Mouse (Mus musculus) MEL (cell line): ENCODE measurements around the gene Sox15. TPM values are rescaled to one million over a fixed set of nuclear protein-coding genes. Genes with fewer than 3 reads are reported as not detected.

ENCODE experiments used
- DNase-seq: peaks from one replicate; pipeline ENCODE4 v3.0.0; 2011; ENCODE audit warnings: low read depth, low spot score
- H3K27ac ChIP-seq: 2 replicates; pipeline ENCODE4 v1.5.1; 2012; ENCODE audit warnings: low read depth, mild to moderate bottlenecking, control low read depth, low read length, moderate library complexity; ENCODE audit not compliant: control insufficient read depth
- H3K27me3 ChIP-seq, 2 experiments: fragments of 150-350 bp in 1 of 2; sonication (generic) in 1 of 2; 2 replicates each; pipeline ENCODE4 v1.6.1; 2012; ENCODE audit warnings: low read length in 2 of 2, mild to moderate bottlenecking in 2 of 2, improper control_type of control experiment in 1 of 2, moderate library complexity in 1 of 2; ENCODE audit not compliant: insufficient read depth in 2 of 2, control insufficient read depth in 1 of 2
- H3K36me3 ChIP-seq, 2 experiments: 2 replicates each; pipeline ENCODE4 v1.6.1; 2012 to 2014; ENCODE audit warnings: low read length in 2 of 2, improper control_type of control experiment in 1 of 2, inconsistent platforms in 1 of 2, mild to moderate bottlenecking in 1 of 2; ENCODE audit not compliant: insufficient read depth in 2 of 2, control insufficient read depth in 1 of 2
- H3K4me1 ChIP-seq, 2 experiments: fragments of 150-350 bp in 1 of 2; sonication (generic) in 1 of 2; 2 replicates each; pipeline ENCODE4 v1.6.1; 2012; ENCODE audit warnings: low read length in 2 of 2, improper control_type of control experiment in 1 of 2, mild to moderate bottlenecking in 1 of 2; ENCODE audit not compliant: insufficient read depth in 2 of 2, control insufficient read depth in 1 of 2
- H3K4me3 ChIP-seq, 2 experiments: fragments of 150-350 bp in 1 of 2; sonication (generic) in 1 of 2; 2 replicates each; pipeline ENCODE4 v1.5.1; 2012; ENCODE audit warnings: low read depth in 2 of 2, low read length in 2 of 2, mild to moderate bottlenecking in 2 of 2, moderate library complexity in 2 of 2, control low read depth in 1 of 2, improper control_type of control experiment in 1 of 2; ENCODE audit not compliant: control insufficient read depth in 1 of 2, insufficient read depth in 1 of 2
- H3K79me2 ChIP-seq: 2 replicates; pipeline ENCODE4 v1.6.1; 2012; ENCODE audit warnings: mild to moderate bottlenecking, low read length, moderate library complexity; ENCODE audit not compliant: control insufficient read depth, poor library complexity, insufficient read depth
- H3K9ac ChIP-seq: 2 replicates; pipeline ENCODE4 v1.6.1; 2012; ENCODE audit warnings: low read depth, mild to moderate bottlenecking, control low read depth, low read length, moderate library complexity; ENCODE audit not compliant: control insufficient read depth, poor library complexity, severe bottlenecking
- H3K9me3 ChIP-seq: fragments of 150-350 bp; sonication (generic); replicated peaks from 2 replicates; pipeline ENCODE4 v1.6.1; 2012; ENCODE audit warnings: mild to moderate bottlenecking, low read length, improper control_type of control experiment, moderate library complexity; ENCODE audit not compliant: insufficient read depth
- BHLHE40 ChIP-seq: IDR thresholded peaks from 2 replicates; pipeline ENCODE4 v1.6.1; 2012; ENCODE audit warnings: low read depth, mild to moderate bottlenecking, inconsistent platforms, low read length, improper control_type of control experiment, borderline replicate concordance
- CHD1 ChIP-seq: IDR thresholded peaks from 2 replicates; pipeline ENCODE4 v1.6.1; 2012; ENCODE audit warnings: low read depth, mild to moderate bottlenecking, inconsistent platforms, low read length, improper control_type of control experiment
- CTCF ChIP-seq, 3 experiments: IDR thresholded peaks in 2 of 3; conservative IDR thresholded peaks in 1 of 3; 2 replicates each; pipeline ENCODE4 v1.5.1; 2011 to 2012; ENCODE audit warnings: low read length in 3 of 3, low read depth in 2 of 3, mild to moderate bottlenecking in 2 of 3, improper control_type of control experiment in 1 of 3, inconsistent platforms in 1 of 3, mixed read lengths in 1 of 3, moderate library complexity in 1 of 3; ENCODE audit not compliant: control insufficient read depth in 1 of 3, insufficient read depth in 1 of 3, poor library complexity in 1 of 3, severe bottlenecking in 1 of 3
- E2F4 ChIP-seq: IDR thresholded peaks from 2 replicates; pipeline ENCODE4 v1.6.1; 2011; ENCODE audit warnings: low read depth, low read length, improper control_type of control experiment, borderline replicate concordance
- ELF1 ChIP-seq: IDR thresholded peaks from 2 replicates; pipeline ENCODE4 v1.6.1; 2014; ENCODE audit warnings: low read depth, mild to moderate bottlenecking, inconsistent platforms, low read length, improper control_type of control experiment, moderate library complexity
- ETS1 ChIP-seq: IDR thresholded peaks from 2 replicates; pipeline ENCODE4 v1.6.1; 2012; ENCODE audit warnings: low read depth, mild to moderate bottlenecking, inconsistent platforms, low read length, improper control_type of control experiment, moderate library complexity
- GABPA ChIP-seq: IDR thresholded peaks from 2 replicates; pipeline ENCODE4 v1.6.1; 2012; ENCODE audit warnings: low read depth, mild to moderate bottlenecking, inconsistent platforms, low read length, improper control_type of control experiment, moderate library complexity
- GATA1 ChIP-seq: IDR thresholded peaks from 2 replicates; pipeline ENCODE4 v1.6.1; 2011; ENCODE audit warnings: low read depth, low read length, improper control_type of control experiment
- HCFC1 ChIP-seq: IDR thresholded peaks from 2 replicates; pipeline ENCODE4 v1.6.1; 2012; ENCODE audit warnings: low read depth, mild to moderate bottlenecking, inconsistent platforms, low read length, improper control_type of control experiment, moderate library complexity
- JUND ChIP-seq: IDR thresholded peaks from 2 replicates; pipeline ENCODE4 v1.6.1; 2011; ENCODE audit warnings: low read depth, mild to moderate bottlenecking, improper control_type of control experiment, low read length
- KAT2A ChIP-seq: conservative IDR thresholded peaks from 2 replicates; pipeline ENCODE4 v1.6.1; 2012; ENCODE audit warnings: low read depth, low read length, improper control_type of control experiment, inconsistent platforms
- MAX ChIP-seq: IDR thresholded peaks from 2 replicates; pipeline ENCODE4 v1.6.1; 2011; ENCODE audit warnings: low read length, improper control_type of control experiment
- MAZ ChIP-seq: IDR thresholded peaks from 2 replicates; pipeline ENCODE4 v1.6.1; 2012; ENCODE audit warnings: low read depth, mild to moderate bottlenecking, inconsistent platforms, low read length, improper control_type of control experiment
- MEF2A ChIP-seq: IDR thresholded peaks from 2 replicates; pipeline ENCODE4 v1.6.1; 2014; ENCODE audit warnings: low read depth, mild to moderate bottlenecking, inconsistent platforms, low read length, improper control_type of control experiment; ENCODE audit not compliant: poor library complexity, insufficient replicate concordance, severe bottlenecking; ENCODE audit errors: extremely low read depth
- MXI1 ChIP-seq: IDR thresholded peaks from 2 replicates; pipeline ENCODE4 v1.6.1; 2011; ENCODE audit warnings: mild to moderate bottlenecking, low read depth, low read length, improper control_type of control experiment
- MYB ChIP-seq: IDR thresholded peaks from 2 replicates; pipeline ENCODE4 v1.6.1; 2011; ENCODE audit warnings: mild to moderate bottlenecking, low read depth, low read length, improper control_type of control experiment
- MYC ChIP-seq: IDR thresholded peaks from 2 replicates; pipeline ENCODE4 v1.6.1; 2011; ENCODE audit warnings: low read depth, mild to moderate bottlenecking, low read length, improper control_type of control experiment, moderate library complexity
- NELFE ChIP-seq: IDR thresholded peaks from 2 replicates; pipeline ENCODE4 v1.6.1; 2011; ENCODE audit warnings: low read depth, low read length, improper control_type of control experiment
- POLR2A ChIP-seq, 2 experiments: IDR thresholded peaks; 2 replicates each; pipeline ENCODE4 v1.6.1; 2011 to 2012; ENCODE audit warnings: low read length in 2 of 2, mild to moderate bottlenecking in 2 of 2, control low read depth in 1 of 2, improper control_type of control experiment in 1 of 2, low read depth in 1 of 2, moderate library complexity in 1 of 2; ENCODE audit not compliant: control insufficient read depth in 1 of 2, insufficient read depth in 1 of 2, poor library complexity in 1 of 2
- POLR2AphosphoS2 ChIP-seq: IDR thresholded peaks from 2 replicates; pipeline ENCODE4 v1.6.1; 2011; ENCODE audit warnings: low read length, improper control_type of control experiment
- POLR2AphosphoS5 ChIP-seq: IDR thresholded peaks from 2 replicates; pipeline ENCODE4 v1.6.1; 2012; ENCODE audit warnings: low read depth, borderline replicate concordance, mild to moderate bottlenecking, inconsistent platforms, low read length, moderate library complexity, mixed read lengths
- RAD21 ChIP-seq: IDR thresholded peaks from 2 replicates; pipeline ENCODE4 v1.6.1; 2011; ENCODE audit warnings: mild to moderate bottlenecking, low read depth, low read length, improper control_type of control experiment
- RCOR1 ChIP-seq: IDR thresholded peaks from 2 replicates; pipeline ENCODE4 v1.6.1; 2012; ENCODE audit warnings: low read depth, mild to moderate bottlenecking, inconsistent platforms, low read length, improper control_type of control experiment
- SIN3A ChIP-seq: IDR thresholded peaks from 2 replicates; pipeline ENCODE4 v1.6.1; 2012; ENCODE audit warnings: low read length, improper control_type of control experiment, inconsistent platforms
- SMC3 ChIP-seq: IDR thresholded peaks from 2 replicates; pipeline ENCODE4 v1.6.1; 2011; ENCODE audit warnings: low read depth, low read length, improper control_type of control experiment
- TAL1 ChIP-seq: IDR thresholded peaks from 2 replicates; pipeline ENCODE4 v1.6.1; 2012; ENCODE audit warnings: mild to moderate bottlenecking, inconsistent platforms, low read length, moderate library complexity, mixed read lengths
- TBP ChIP-seq: IDR thresholded peaks from 2 replicates; pipeline ENCODE4 v1.8.0; 2011; ENCODE audit warnings: low read depth, low read length, improper control_type of control experiment
- TCF12 ChIP-seq: IDR thresholded peaks from 2 replicates; pipeline ENCODE4 v1.6.1; 2014; ENCODE audit warnings: low read depth, mild to moderate bottlenecking, inconsistent platforms, low read length, improper control_type of control experiment, moderate library complexity
- UBTF ChIP-seq: IDR thresholded peaks from 2 replicates; pipeline ENCODE4 v1.6.1; 2012; ENCODE audit warnings: low read depth, mild to moderate bottlenecking, inconsistent platforms, low read length, improper control_type of control experiment, moderate library complexity, borderline replicate concordance; ENCODE audit not compliant: insufficient read depth
- USF1 ChIP-seq: IDR thresholded peaks from 2 replicates; pipeline ENCODE4 v1.6.1; 2014; ENCODE audit warnings: low read depth, mild to moderate bottlenecking, inconsistent platforms, low read length, improper control_type of control experiment, moderate library complexity
- USF2 ChIP-seq, 2 experiments: IDR thresholded peaks; 2 replicates each; pipeline ENCODE4 v1.6.1; 2011 to 2012; ENCODE audit warnings: improper control_type of control experiment in 2 of 2, low read length in 2 of 2, borderline replicate concordance in 1 of 2, inconsistent platforms in 1 of 2, low read depth in 1 of 2, mild to moderate bottlenecking in 1 of 2; ENCODE audit not compliant: insufficient read depth in 1 of 2
- ZC3H11A ChIP-seq: IDR thresholded peaks from 2 replicates; pipeline ENCODE4 v1.6.1; 2012; ENCODE audit warnings: low read depth, mild to moderate bottlenecking, inconsistent platforms, low read length, improper control_type of control experiment
- ZKSCAN1 ChIP-seq: IDR thresholded peaks from 2 replicates; pipeline ENCODE4 v1.6.1; 2012; ENCODE audit warnings: low read depth, mild to moderate bottlenecking, inconsistent platforms, low read length, improper control_type of control experiment, moderate library complexity
- ZMIZ1 ChIP-seq: IDR thresholded peaks from 2 replicates; pipeline ENCODE4 v1.6.1; 2012; ENCODE audit warnings: low read depth, mild to moderate bottlenecking, inconsistent platforms, low read length, improper control_type of control experiment, moderate library complexity
- ZNF384 ChIP-seq: IDR thresholded peaks from 2 replicates; pipeline ENCODE4 v1.6.1; 2012; ENCODE audit warnings: low read depth, mild to moderate bottlenecking, inconsistent platforms, low read length, improper control_type of control experiment
- polyA plus RNA-seq, 2 experiments: library from polyadenylated mRNA; stranded (reverse) in 1 of 2; unstranded in 1 of 2; fragments of >175 nt in 1 of 2; fragments of >200 nt in 1 of 2; gene quantifications; 2 replicates each; pipeline versions ENCODE4 v1.2.1 to v1.2.4; 2012; ENCODE audit warnings: low replicate concordance in 2 of 2, low read depth in 1 of 2; ENCODE audit not compliant: insufficient read length in 2 of 2, insufficient read depth in 1 of 2, missing spikeins in 1 of 2
- total RNA-seq: library from RNA; depleted of rRNA; stranded (reverse); fragments of 300-350 nt; gene quantifications from 2 replicates; pipeline ENCODE4 v1.2.3, GENCODE M21; 2012

Gene Sox15
- total and polyA plus RNA-seq, 3 experiments = 0.11 TPM; not detected in 2

DNA sequence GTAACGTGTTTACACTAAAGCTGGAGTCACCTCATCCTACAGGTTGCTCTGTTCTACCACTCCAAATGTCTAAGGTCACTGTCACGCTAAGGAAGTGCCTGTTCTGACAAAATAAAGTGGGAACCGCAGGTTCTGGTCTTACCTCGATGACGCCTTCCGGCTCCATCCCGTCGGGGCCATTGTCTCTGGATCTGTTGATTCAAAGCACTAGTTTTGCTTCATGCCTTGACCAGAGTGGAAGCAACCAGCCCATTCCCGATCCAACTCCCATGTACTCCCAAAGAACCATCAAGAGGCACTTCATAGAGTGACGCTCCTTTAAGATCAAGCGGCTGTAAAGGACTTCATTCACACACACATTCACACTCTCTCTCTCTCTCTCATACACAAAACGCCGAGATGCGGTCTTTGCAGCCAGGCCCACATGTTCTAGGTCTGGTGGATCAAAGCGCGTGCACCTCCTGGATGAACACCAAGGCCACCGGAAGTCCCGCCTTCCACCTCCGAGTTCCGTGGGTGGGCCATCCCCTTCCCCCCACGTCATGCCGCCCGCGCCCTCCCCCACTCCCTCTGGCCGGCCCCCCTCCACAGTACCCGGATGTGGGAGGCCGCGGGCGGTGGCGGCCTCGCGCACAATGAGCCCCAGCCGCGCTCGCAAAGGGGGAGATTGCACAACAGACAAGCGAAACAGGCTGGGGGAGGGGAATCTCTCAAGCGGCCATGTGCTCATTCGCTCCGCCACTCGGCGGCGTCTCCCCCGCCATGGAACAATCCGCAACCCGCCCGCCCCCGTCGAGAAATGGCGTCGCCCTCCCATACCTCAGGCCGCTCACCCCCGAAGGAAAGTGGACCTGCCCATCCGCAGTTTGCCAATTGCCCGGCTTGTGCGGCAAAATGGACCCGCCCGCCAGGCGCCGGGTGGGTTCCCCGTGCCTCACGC lies 15.9 kb downstream of the Sox15 start:
- peaks cover 13 to 26% of the 10 kb centered on the region in 2 experiments for H3K36me3 ChIP-seq
- peaks cover 0 to 15% of the 10 kb centered on the region in 2 experiments; a peak in 1 of 4 replicates for H3K4me1 ChIP-seq
- H3K27me3 ChIP-seq = no peaks in the 10 kb centered on the region
- TF ChIP-seq KAT2A (peak; percentile 68; the same call in 1 of the 2 replicates), ZKSCAN1 (no peak), SIN3A (peak; percentile 92), GATA1 (no peak), CHD1 (0 out of 2 replicates have a peak, but pooled peaks have one; percentile 28), POLR2AphosphoS2 (peak; percentile 96), ZMIZ1 (peak; percentile 89; the same call in 1 of the 2 replicates), POLR2AphosphoS5 (no peak), ETS1 (peak; percentile 58), MXI1 (peak; percentile 98), TAL1 (no peak), JUND (no peak), USF2 (IDR thresholded peaks at IDR 0.05; ENCODE audit: borderline replicate concordance in 1 of 2, insufficient read depth in 1 of 2, low read depth in 1 of 2, low read length in 2 of 2) (no peak), ELF1 (peak; percentile 92), UBTF (0 out of 2 replicates have a peak, but pooled peaks have one; percentile 31), MAZ (peak; percentile 100), RAD21 (no peak), NELFE (peak; percentile 68), RCOR1 (0 out of 2 replicates have a peak, but pooled peaks have one; percentile 61), TBP (peak; percentile 73; the same call in 1 of the 2 replicates), E2F4 (no peak), POLR2A (IDR thresholded peaks at IDR 0.05; ENCODE audit: control insufficient read depth in 1 of 2, insufficient read depth in 1 of 2, low read depth in 1 of 2, low read length in 2 of 2, poor library complexity in 1 of 2) (peak; percentile 52 to 64; a peak in 3 of 4 replicates), SMC3 (peak; percentile 28), MAX (peak; percentile 94), MYC (peak; percentile 95), ZNF384 (no peak), TCF12 (peak; percentile 69; the same call in 1 of the 2 replicates), USF1 (peak; percentile 66), ZC3H11A (no peak), CTCF (IDR thresholded peaks at IDR 0.05 in 2 of 3, conservative IDR thresholded peaks at IDR 0.05 in 1 of 3; ENCODE audit: control insufficient read depth in 1 of 3, insufficient read depth in 1 of 3, low read depth in 2 of 3, low read length in 3 of 3, poor library complexity in 1 of 3, severe bottlenecking in 1 of 3) (no peak), GABPA (no peak), HCFC1 (peak; percentile 88), MYB (no peak), MEF2A (no peak), BHLHE40 (peak; percentile 79)

More for the DNA sequence above, 15.9 kb downstream of the Sox15 start:
- H3K9me3 ChIP-seq = no peaks in the 10 kb centered on the region
- peak overlapping the region; percentile 61 to 98 for H3K4me3 ChIP-seq
- peaks cover 36% of the 10 kb centered on the region for H3K79me2 ChIP-seq
- peak overlapping the region; percentile 96 for H3K27ac ChIP-seq
- DNase-seq = peak; percentile 96
- peak overlapping the region; percentile 100 for H3K9ac ChIP-seq
